Mouse (Mus musculus) cerebellum, adult 2 months (tissue): ENCODE results near the gene Smarcc1. TPM values are rescaled to one million over a fixed set of nuclear protein-coding genes. Genes with fewer than 3 reads are reported as not detected.
"Not testable (repeated sequence)": the region's sequence is repeated elsewhere in the genome, so short reads cannot be mapped to it uniquely, and the experiment has no call there.

Source experiments
- DNase-seq, 2 experiments: peaks; one replicate each; pipeline ENCODE4 v3.0.0; 2021
- H3K27ac ChIP-seq: fragments of 200-500 bp; 2 replicates; pipeline ENCODE4 v1.5.1; 2012; ENCODE audit warnings: low read length, control low read depth, inconsistent platforms; ENCODE audit not compliant: insufficient read depth
- H3K27me3 ChIP-seq: fragments of 200-500 bp; 2 replicates; pipeline ENCODE4 v1.6.1; 2012; ENCODE audit warnings: inconsistent platforms, mild to moderate bottlenecking, low read length, moderate library complexity; ENCODE audit not compliant: control insufficient read depth, insufficient read depth
- H3K4me1 ChIP-seq: fragments of 200-500 bp; 2 replicates; pipeline ENCODE4 v1.6.1; 2011; ENCODE audit warnings: low read length; ENCODE audit not compliant: control insufficient read depth, insufficient read depth
- H3K4me3 ChIP-seq: fragments of 200-500 bp; replicated peaks from 2 replicates; pipeline ENCODE3; 2011; ENCODE audit warnings: mild to moderate bottlenecking, low read depth, low read length, control low read depth; ENCODE audit not compliant: insufficient read depth
- CTCF ChIP-seq: fragments of 200-500 bp; IDR thresholded peaks from 2 replicates; pipeline ENCODE4 v1.5.1; 2011; ENCODE audit warnings: low read depth, mild to moderate bottlenecking, control low read depth, low read length, moderate library complexity, borderline replicate concordance; ENCODE audit not compliant: insufficient read depth
- POLR2A ChIP-seq: fragments of 200-500 bp; IDR thresholded peaks from 2 replicates; pipeline ENCODE4 v1.6.1; 2011; ENCODE audit warnings: low read length, control low read depth, borderline replicate concordance; ENCODE audit not compliant: insufficient read depth
- WGBS: fragments of 180-500 bp; shearing (Covaris S2); methylation state at CpG from one replicate; pipeline ENCODE4 v1.1.7; 2018; 5-methylcytosine and 5-hydroxymethylcytosine counted together
- polyA plus RNA-seq: library from polyadenylated mRNA; depleted of rRNA; stranded (reverse); fragments of >200 nt; gene quantifications from 2 replicates; pipeline ENCODE4 v1.2.3, GENCODE M21; 2012; rRNA removed

Gene Smarcc1
- 21.7 and 23.1 TPM in 2 replicates for polyA plus RNA-seq

DNA sequence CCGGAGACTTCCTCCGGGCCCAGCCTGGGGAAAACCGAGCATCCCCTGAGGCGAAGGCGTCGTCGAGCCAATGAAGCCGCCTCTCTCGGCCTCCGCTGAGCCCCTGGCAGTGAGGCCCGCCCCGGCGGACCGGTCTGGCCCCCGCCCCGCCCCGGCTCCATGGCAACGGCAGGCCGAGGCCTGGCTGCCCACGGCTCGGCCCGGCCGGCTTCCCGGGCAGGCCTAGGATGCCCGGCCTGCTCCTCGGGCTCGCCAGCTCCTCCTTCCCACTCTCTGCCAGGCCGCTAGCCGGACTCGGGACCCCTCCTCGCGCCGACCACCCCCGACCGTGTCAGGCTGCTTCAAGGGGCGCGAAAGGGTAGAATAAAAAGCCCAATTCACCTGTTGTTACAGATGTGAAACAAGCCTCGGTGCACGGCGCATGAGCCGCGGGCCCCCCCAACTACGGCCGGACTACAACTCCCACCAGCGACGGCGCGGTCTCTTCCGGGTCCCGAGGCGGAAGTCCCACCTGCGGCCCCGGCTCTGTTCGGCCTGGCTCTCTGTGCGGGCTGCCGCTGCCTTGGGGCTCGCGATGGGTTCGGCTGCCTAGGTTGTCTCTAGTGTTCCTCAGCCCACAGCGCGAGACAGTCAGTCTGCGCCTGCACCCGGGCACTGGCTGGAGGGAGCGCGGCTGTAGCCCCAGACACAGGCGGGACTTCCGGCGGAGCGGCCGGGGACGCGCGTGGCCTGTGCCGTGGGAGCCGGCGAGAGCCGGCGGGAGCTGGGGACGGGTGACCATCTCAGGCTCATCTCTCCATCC is at the start of gene Smarcc1:
Gene Smarcc1, plus strand, starts transcription at position 732 of the 802 bp plus-strand sequence.
- no peaks in the 10 kb centered on the region for H3K27me3 ChIP-seq
- peak within 1 kb of the TSS; percentile 87 for H3K27ac ChIP-seq
- peak; percentile 88 to 92 for DNase-seq
- H3K4me3 ChIP-seq: peak within 1 kb of the TSS; percentile 92
- H3K4me1 ChIP-seq: peaks cover 5% of the 10 kb centered on the region
- WGBS: under 1% methylated on average over 77 of the region's 79 CpGs
- TF ChIP-seq POLR2A (peak; percentile 74), CTCF (no peak)

DNA sequence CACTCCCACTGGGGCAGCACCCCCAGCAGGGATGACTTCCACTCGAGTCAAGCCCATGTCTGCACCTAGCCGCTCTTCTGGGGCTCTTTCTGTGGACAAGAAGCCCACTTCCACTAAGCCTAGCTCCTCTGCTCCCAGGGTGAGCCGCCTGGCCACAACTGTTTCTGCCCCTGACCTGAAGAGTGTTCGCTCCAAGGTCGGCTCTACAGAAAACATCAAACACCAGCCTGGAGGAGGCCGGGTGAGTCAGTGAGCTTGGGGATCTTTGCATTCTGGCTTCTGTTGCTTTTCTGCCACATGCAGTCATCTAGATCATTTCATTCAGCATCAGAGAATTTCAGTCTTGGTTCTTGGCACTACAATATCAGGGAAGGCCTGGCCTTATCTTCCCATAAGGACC is 48.8 kb upstream of the Smarcc1 start:
- DNase-seq: no peak
- Histone ChIP-seq H3K4me3 (no peak overlapping the region), H3K4me1 (peaks cover 21% of the 10 kb centered on the region), H3K27ac (no peak overlapping the region), H3K27me3 (no peaks in the 10 kb centered on the region)
- TF ChIP-seq POLR2A (no peak), CTCF (no peak)
- 84% methylated on average over 6 of the region's 6 CpGs for WGBS

- DNase-seq: peak; percentile 84 to 86
- H3K27ac ChIP-seq: peak overlapping the region; percentile 14
- H3K27me3 ChIP-seq: no peaks in the 10 kb centered on the region
- WGBS: 5% methylated on average over 9 of the region's 9 CpGs
- peaks cover 18% of the 10 kb centered on the region for H3K4me1 ChIP-seq
- H3K4me3 ChIP-seq: no peak overlapping the region
- TF ChIP-seq CTCF: no peak
- no peak for TF ChIP-seq POLR2A
Measured at GRCm38 (mm10) chr9:110070358-110070757, 47.1 kb upstream of the Smarcc1 start.

- no peak for DNase-seq
- TF ChIP-seq CTCF: no peak
- no peak for TF ChIP-seq POLR2A
- Histone ChIP-seq H3K4me1 (peaks cover 18% of the 10 kb centered on the region), H3K27me3 (no peaks in the 10 kb centered on the region), H3K27ac (peak overlapping the region; percentile 14; the same call in 1 of the 2 replicates), H3K4me3 (no peak overlapping the region)
- 58% methylated on average over 4 of the region's 4 CpGs for WGBS
Measured at GRCm38 (mm10) chr9:110071011-110071410, 46.5 kb upstream of the Smarcc1 start.

DNA sequence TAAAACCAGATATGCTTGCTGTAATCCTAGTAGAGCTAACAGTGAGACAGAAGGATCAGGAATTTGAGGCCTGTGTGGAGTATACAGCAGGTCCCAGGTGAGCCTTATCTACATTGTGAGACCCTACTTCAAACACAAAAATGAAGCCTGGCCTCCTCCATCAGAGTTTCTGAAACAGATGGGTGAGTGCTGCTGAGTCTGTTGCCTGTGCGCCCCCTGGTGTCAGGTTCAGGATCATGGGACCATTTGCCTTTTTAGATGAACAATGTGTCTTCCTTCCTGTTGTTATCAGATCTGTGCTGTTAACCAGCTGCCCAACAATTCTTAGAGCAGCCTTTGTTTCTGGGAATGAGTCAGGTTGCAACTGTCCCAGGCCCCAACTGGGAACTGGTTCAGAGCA is 45.7 kb upstream of the Smarcc1 start:
- peak overlapping the region; percentile 11; the same call in 1 of the 2 replicates for H3K27ac ChIP-seq
- WGBS: 2% methylated on average over 1 of the region's 1 CpGs
- DNase-seq: peak; percentile 78 to 87
- H3K4me1 ChIP-seq: peaks cover 18% of the 10 kb centered on the region
- H3K4me3 ChIP-seq: no peak overlapping the region
- H3K27me3 ChIP-seq: no peaks in the 10 kb centered on the region
- TF ChIP-seq POLR2A (no peak), CTCF (peak; percentile 93)

- H3K27me3 ChIP-seq, H3K27ac ChIP-seq, H3K4me3 ChIP-seq, H3K4me1 ChIP-seq, DNase-seq: not testable (repeated sequence)
- WGBS: 71% methylated on average over 5 of the region's 7 CpGs
Measured at GRCm38 (mm10) chr9:110076468-110076867, 41.0 kb upstream of the Smarcc1 start.

- 48% methylated on average over 3 of the region's 3 CpGs for WGBS
- no peak for DNase-seq
- TF ChIP-seq POLR2A: no peak
- no peak for TF ChIP-seq CTCF
- Histone ChIP-seq H3K27me3 (no peaks in the 10 kb centered on the region), H3K27ac (no peak overlapping the region), H3K4me1 (no peaks in the 10 kb centered on the region), H3K4me3 (no peak overlapping the region)
Measured at GRCm38 (mm10) chr9:110081066-110081465, 36.4 kb upstream of the Smarcc1 start.

DNA sequence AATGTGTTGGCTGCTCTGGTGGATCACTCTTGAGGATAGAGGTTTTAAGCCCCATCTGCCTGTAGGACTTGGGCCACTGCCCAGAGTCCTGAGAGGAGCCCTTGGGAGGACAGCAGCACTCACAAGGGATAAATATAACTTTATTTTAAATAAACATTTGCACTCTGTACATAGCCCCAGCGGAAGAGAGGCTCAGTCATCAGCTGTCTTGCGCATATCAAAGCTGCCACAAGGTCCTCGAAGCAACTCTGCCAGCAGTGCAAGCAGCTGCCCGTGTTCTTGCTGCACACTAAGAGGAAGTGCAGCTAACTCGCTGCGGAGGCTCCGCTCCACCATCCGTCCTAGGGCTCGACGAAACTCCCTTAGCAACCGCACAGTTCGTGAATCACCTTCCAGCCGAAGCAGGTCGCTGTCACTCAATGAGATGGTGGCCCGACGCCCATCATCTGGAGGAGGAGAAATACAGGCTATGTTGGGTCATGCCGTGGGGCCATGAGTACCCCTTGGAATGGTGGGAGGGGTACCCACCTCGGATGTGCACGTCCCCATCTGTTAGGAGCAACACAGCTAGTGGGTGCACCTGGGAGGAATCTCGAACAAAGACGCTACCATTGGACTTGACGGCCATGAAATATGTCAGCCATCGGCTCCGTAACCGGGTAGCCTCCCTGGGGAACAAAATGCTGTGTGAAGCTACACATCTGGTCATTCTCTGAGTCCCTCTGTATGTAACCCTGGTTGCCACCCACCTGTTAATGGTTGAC is 33.1 kb upstream of the Smarcc1 start:
- Histone ChIP-seq H3K4me1 (no peaks in the 10 kb centered on the region), H3K27ac (no peak overlapping the region), H3K4me3 (no peak overlapping the region), H3K27me3 (no peaks in the 10 kb centered on the region)
- TF ChIP-seq POLR2A: no peak
- no peak for TF ChIP-seq CTCF
- WGBS: 45% methylated on average over 25 of the region's 25 CpGs
- DNase-seq: peak; percentile 33 to 47

DNA sequence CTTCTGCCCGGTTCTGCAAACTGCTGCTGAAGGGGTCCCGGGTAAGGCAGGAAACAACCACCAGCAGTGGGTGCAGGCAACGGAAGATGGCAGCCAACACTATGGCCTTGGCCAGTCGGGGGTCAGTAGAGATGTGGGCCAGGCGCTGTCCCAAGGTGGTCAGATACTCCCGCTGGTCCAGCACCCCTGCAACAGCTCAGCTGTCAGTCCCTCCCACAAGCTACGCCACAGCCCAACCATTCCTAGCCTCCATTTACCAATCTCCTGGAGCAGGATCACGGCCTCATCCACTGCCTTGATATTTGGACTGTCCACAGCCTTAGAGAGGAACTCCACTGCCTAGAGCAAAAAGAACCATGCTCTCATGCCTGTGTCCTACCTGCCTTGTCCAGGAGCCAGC is 31.8 kb upstream of the Smarcc1 start:
- Histone ChIP-seq H3K4me3 (no peak overlapping the region), H3K27me3 (no peaks in the 10 kb centered on the region), H3K4me1 (no peaks in the 10 kb centered on the region), H3K27ac (no peak overlapping the region)
- WGBS: 81% methylated on average over 8 of the region's 8 CpGs
- peak in 1 of 2 experiments; percentile 22 for DNase-seq
- TF ChIP-seq CTCF (no peak), POLR2A (no peak)
